Mouse (Mus musculus): Measurements from ENCODE around the gene Pex10.

DNA sequence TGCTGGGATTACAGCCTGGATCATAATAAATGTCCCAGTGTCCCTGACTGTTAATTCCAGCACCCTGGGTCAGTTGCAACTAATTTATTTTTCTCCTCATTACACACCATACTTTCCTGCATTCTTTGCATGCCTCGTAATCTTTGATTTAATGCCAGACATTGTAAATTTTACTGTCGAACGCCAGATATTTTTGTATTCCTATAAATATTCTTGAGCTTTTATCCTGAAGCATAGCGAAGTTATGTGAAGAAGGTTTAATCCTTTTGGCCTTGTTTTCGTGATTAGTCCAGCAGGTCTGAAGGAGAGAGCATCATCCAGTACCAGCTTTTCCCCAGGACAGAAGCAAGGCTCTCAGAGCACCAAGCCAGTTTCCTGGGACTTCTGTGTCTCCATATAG lies 42.7 kb downstream of the Pex10 start:
- TF ChIP-seq CTCF (IDR thresholded peaks at IDR 0.05; ENCODE audit: low read depth, low read length) (no peak), POLR2A (IDR thresholded peaks at IDR 0.05; ENCODE audit: borderline replicate concordance, low read depth, low read length) (no peak)

Data from bone marrow macrophage, adult 2 months (primary cell).